Mouse (Mus musculus) gonadal fat pad, adult 2 months (tissue): ENCODE measurements at regions not wholly inside any gene's neighbourhood (a gene's known extent, or its start where the extent isn't known, plus 50 kb on each side); places are given as distances from the start of the nearest gene placed in this dataset.

ENCODE experiments used
- DNase-seq: peaks from one replicate; pipeline ENCODE4 v3.0.0-alpha.2; 2012; ENCODE audit warnings: low read depth

DNA sequence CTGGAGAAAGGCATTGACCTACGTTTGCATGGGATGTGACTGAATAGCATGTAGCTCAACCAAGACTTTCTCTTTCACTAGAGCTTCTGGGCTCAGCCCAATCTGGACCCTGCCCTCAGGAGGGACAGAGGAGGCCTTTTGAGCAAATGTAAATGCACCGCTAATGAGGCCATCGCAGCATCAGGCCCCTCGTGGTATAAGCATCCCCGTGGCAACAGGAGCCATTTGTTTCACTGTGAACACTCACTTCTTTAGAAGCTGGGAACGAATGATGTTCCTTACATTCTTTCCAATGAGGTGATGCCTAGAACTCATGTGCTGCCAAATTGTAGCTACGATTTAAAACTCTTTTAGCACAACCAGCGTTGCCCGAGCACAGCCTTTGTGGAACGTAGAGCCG, 279.0 kb upstream of the Gjb5 start:
- no peak for DNase-seq

DNA sequence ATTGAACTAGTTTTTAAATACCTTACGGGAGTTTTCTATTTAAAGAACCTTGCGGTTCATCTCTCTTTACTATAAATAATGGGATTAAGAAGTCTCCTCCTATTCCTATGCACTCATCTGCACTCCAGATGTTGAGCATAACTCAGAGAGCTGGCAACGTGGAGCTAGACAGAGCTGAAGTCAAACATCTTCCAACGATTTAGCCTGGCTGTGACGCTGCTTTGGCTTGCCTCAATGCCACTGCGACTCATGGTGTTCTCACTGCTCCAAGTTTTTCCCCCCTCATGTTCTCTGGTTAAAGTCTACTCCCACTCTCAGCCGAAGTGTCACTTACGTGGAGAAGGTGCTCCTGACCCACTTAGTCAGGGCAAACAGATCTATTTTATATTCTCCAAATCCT, 277.3 kb upstream of the Gjb5 start:
- no peak for DNase-seq

DNA sequence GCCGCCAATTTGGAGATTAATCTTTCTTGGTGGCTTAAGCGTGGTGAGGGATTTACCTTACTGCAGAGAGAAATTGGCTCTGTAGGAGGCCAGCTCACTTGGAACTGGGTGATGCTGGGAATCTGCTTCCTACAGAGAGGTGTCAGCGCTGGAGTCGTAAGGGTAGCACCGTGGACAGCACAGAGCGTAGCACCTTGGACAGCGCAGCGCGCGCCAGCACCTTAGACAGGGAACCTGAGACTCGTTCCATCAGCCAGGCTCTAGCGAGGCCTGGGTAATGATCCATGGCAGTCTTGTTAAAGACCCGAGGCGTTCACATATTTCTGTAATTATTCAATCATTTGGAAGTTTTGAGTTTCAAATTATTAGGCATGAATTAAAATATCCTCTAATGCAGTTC, 261.9 kb upstream of the Gjb5 start:
- DNase-seq = no peak

DNA sequence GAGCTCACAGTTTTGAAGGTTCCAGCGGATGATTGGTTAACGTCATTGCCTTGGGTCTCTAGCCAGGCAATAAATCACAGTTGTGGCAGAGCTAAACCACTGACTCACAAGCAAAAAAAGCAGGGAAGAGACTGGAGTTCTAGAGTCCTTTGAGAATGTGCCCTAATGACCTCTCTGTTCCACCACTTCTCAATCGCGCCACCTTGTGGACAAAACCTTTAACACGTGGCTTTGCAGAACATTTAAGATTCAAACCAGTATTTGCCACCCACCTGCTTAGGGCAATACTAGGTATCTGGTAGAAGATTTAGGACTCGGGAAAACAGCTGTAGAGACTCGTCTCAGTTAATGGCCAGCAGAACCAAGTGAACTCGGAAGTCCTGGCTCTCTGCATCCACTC, 254.8 kb upstream of the Gjb5 start:
- no peak for DNase-seq

DNA sequence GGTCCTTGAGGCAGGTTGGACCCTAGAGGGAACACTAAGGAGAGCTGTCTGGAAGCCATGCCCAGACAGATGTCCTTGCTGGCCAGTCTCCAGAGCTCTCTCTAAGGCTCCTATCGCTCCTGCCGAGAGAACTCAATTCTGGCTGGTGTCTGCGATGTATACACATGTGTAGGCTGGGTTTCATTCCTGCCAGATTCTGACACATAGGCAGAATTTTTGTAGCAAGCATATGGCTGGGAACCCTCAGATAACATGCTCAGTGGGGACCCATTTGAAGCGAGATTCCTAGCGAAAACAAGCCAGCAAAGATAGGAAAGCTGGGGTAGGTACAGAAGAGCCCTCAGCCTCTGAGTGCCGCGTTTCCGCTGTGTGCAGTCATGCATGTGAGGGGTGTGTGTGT, 242.9 kb upstream of the Gjb5 start:
- DNase-seq = no peak

DNA sequence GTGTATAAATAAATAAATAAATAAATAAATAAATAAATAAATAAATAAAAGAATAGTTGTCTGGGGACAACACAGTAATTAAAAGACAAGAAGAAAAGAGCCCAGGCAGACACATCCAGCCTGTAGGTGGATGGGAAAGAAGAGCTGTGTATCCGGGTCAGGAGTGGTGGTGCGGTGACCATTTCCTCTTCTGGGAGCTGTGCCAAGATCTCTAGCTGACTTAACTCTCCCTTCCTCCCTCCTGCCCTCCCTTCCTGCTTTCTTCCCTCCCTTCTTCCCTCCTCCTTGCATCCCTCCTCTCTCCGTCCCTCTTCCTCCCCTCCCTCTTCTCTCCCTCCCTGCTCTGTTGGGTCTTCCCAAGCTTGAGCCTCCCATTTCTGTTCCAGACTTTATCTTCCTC, 240.6 kb upstream of the Gjb5 start:
- DNase-seq = no peak

DNA sequence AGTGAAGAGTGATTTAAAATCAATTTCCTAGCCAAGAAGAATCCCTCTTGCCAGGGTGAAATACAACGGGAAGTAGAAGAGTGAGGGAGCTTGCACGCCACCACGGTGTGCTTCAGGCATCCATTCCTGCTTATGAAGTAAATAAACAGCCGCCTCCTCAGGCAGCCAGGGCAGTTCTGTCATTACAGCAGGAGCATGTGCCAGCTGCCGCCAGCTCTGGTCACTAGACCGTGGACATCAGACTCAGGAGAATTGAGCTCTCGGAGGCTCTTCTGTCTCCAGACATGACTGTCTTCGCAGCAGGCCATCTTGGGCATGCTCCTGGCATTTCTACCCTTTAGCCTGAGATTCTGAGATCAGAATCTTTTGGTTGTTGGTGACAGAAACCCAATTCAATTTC, 236.1 kb upstream of the Gjb5 start:
- no peak for DNase-seq

DNA sequence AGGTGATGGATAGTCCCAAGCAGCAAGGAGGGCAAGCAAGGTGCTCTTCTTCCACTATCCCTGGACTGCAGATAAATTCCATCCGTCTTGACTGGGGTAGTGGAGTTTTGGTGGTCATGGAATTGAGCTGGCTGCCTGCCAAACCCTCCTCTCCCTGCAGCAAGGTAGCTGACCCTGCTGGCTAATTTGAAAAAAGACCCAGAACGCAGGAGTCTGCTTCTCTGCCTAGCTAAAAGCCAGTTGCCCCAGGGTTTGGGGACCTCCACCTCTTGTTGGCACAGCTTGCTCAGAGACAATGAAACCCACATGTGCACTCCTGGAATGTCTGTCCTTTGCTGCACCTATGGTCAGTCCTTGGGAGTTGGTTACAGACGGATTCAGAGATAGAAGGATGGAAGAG, 233.6 kb upstream of the Gjb5 start:
- no peak for DNase-seq

DNA sequence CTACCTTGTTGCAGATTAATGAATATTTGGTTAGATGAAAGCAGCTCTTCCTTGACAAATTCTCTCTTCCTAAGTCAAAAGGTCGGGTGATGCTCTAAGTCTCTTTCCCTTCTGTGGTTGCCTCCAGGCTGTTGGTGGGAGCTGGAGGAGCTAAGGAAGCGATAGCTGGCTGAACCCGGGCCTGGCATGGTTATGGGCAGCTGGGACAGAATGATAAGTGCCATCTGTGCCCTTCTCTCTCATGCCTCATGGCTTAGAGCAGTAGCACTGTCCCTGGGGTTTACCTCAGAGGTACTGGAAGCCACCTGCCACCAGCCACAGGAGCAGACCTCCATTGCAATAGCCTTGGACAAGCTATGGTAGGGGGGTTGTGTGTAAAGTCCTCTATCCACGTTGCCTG, 228.8 kb upstream of the Gjb5 start:
- no peak for DNase-seq

DNA sequence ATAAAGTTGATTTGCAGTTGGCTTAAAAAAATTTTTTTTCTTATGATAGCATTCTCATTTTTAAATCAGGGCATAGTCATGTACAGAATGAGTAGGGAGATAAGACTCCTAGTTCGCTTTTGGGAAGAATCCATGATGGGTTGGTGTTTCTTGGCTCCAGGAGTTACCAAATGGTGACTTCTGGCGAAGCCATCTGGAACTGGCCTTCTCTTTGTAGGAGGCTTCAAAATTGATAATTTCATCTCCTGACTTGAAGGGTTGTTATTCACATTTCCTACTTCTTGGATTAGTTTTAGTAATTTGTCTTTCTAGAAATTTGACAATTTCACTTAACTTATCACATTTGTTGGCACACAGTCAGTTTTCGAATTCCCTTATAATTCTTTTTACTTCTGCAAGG, 218.5 kb upstream of the Gjb5 start:
- DNase-seq = no peak

DNA sequence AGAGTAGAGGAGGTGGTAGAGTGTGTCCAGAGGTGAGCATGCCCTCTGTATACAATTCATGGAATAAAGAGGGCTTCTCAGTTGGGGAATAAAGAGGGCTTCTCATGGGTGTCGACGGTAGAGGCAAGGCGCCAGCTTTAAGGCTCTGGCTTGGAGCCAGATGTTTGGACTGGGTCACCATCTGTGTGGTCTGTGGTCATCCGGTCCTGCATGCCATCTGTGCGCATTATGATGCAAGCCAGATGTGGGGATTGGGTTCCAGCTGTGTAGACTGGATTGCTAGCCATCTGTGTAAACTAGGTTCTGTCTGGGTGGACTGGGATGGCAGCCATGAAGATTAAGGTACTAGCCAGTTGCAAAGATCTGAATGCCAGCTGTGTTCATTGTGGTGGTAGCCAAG, 204.6 kb upstream of the Gjb5 start:
- no peak for DNase-seq

DNA sequence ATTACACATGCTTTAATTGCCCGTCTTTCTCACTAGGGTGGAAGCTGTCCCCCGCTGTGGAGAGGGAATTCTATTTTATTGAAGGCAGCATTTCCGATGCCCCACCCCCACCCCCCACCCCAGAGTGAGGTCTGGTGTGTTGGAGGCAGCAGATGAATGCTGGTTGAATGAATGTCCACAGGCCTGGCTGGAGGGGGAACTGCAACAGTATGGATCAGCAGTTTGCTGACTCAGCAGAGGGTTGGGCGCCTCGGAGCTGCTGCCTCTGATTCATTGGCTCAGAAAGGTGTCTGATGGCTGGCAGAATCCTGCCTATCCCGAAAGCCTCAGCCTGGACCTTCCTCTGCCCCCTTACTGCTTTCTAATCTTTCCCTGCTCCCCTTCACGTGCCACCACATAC, 200.6 kb upstream of the Gjb5 start:
- DNase-seq = no peak

DNA sequence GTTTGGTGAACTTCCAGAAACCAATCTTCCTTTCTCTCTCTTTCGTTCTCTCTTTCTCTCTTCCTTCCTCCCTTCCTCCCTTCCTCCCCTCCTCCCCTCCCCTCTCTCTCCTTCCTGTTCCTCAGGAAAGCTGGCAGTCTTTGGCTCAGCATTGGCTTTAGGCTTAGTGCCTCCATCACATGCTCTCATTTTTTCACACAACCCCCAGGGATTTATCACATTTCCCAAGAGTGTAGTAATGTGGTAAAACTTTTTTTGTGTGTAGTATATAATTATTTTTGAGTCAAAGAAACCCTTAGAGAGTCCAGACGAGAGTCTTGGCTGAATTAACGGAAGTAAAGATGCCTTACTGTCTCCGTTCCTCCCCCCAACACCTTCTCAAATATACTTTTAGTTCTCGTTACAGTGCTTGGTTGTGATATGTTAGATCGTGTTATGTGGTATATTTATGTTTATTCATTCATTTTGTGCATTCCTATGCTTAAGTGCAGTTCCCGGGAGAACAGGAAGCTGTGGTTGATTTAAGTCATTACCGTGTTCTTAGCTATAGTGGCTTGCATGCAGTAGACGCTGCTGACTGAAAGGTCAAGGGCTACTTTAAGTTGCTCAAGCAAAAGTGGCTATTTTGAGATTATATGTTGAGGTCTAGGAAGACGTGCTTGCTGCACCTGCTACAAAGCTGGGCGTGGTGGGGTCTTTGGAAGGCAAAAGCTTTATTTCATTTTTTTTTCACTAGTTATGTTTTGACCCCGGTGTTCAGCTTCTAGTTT, 194.7 kb upstream of the Gjb5 start:
- no peak for DNase-seq

DNA sequence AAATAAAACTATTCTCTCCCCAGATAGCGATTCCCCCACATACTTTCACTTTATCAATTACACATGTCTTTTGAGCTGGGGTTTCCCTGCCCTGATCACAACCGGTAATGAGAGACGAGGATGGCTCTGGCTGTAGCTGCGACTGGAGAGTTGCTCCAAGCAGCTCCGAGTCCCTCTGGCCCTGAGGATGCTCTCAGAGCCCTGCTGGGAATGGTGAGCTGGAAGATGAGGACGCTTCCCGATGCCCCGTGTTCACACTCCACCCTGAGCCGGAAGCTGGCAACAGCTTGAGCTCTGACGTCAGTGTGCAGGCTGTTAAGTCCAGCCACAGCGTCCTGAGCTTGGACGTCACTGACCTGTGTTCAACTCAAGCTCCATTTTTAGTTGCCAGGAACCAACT, 191.6 kb upstream of the Gjb5 start:
- DNase-seq = no peak

DNA sequence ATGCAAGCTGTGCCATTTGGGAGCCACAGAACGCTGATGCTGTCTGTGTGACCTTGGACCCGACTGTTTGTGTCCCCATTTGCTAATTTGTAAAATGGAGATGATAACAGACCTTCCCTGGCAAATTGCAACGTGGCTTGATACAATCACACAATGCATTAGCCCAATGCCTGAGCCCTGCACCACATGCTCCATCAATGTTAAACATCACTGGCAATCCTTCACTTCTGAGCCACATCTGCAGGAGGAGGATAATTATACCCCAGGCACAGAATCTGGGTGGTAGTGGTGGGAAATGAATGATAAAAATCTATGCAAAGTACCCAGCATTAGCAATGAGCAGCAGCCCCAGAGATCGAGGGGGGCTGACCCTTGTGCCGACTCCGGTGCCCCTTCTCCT, 191.0 kb upstream of the Gjb5 start:
- no peak for DNase-seq

DNA sequence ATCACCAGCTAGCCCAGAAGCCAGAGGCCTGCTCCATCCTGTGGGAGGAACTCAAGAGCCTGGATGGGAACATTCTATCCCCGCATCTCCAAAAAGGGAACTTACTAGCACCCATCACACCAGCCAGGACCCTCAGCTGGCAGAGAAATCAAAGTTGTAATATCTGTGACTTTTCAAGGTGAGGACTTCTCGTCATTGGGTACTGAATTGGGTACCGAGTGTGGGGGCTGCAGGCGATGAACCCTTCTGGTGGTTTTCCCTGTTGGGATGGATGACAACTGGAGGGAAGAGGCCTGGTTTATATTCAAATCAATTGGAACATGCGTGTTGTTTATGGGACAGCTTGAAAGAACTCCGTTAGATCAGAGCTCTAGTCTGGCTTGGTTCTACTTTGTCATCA, 187.1 kb upstream of the Gjb5 start:
- DNase-seq = no peak

DNA sequence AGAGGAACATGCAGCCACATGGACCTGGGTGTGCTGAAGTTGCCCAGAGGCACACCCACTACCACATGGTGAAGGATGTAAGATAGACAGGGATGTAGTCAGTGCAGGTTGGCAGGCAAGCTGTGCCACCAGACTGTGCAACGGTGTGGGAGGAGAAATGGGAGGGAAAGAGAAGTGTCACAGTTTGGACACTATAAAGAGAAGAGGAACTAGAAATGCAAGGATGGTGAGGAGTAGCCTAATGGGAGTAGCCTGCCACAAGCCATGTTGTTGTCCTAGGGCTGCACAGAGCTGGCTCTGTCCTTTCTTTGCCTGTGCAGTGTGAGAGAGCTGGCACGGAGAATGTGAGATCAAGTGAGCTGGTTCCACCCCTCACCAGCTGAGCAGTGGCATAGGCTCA, 185.3 kb upstream of the Gjb5 start:
- no peak for DNase-seq

DNA sequence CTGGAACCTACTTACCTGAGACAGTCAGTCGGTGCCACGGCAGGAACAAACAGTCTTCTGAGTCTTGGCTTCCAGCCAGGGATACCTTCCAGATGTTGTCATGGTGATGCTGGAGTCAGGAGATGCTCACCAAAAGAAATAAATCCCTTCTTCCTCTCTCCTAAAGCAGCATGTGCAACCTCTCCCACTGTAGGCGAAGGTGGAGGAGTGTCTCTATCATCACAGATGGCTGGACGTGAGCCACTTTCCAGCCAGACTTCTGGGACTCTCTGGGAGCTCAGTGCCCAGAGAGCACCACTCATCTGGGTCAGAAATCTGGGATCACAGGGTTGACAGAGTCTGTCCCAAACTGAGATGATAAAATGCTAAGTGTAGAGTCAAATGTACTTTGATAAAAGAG, 184.8 kb upstream of the Gjb5 start:
- no peak for DNase-seq

DNA sequence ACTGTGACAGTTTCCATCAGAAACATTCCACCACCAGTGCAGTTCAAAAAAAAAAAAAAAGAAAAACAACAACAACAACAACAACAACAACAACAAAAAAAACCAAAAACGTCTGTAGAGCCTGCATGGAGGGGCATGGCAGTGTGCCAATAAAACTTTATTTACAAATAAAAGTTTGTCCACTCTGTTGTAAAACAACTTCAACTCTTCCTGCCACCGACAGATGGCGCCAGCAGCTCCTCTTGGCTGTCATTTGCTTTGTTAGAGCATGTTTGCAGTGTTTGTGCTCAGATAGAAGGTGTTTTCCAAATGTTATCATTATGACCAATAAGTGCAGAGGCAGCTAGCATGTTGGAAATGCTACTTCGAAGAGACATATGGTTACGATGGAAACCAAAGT, 179.0 kb upstream of the Gjb5 start:
- DNase-seq = no peak

DNA sequence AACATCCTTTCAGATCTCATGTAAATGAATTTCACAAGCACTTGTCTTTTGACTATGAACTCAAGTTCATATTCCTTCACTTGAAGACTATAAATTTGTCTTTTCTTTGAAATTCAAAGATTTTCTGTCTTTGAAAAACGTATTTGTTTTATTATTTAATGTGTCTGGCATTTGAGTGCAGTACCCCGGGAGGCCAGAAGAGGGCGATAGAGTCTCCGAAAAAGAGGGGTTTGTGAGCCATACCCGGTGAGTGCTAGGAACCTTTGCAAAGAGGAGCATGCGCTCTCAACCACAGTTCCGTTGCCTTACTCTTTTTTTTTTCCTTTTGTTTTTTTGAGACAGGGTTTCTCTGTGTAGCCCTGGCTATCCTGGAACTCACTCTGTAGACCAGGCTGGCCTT, 177.6 kb upstream of the Gjb5 start:
- no peak for DNase-seq

DNA sequence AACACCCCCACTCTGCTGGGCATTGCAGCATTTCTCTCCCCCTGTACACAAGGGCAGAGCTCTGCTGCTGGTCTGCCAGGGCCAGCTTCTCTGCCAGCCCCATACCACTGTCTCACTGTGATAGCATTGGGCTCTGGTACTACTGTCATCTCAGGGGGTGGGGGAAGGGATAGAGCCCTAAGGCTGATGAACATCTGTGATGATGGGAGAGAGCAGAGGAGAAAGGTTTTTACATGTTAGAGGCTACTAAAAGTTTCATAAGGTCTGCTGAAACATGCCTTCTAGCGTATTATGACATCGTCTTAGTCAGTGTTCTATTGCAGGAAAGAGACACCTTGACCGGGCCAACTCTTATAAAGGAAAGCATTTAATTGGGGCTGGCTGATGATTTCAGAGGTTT, 176.4 kb upstream of the Gjb5 start:
- peak; percentile 85 for DNase-seq

DNA sequence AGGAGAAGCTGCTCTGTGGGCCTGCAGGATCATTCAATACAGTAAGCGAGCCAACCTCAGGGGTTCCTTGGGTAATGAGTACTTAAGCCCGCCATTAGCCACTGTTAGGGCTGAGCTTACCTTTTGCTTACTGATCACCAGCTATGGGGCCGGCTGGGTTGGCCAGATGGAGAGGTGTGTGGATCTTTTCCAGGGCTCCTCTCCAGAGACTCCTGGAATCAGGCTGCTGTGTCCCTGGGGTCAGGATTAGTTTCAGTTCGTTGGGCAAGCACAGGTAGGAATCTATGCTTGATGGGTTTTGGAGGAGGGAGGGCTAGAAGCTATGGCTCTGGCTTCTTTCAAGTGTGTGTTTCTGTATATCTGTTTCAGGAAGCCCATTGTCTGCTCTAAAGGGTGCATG, 175.7 kb upstream of the Gjb5 start:
- DNase-seq = peak; percentile 77

DNA sequence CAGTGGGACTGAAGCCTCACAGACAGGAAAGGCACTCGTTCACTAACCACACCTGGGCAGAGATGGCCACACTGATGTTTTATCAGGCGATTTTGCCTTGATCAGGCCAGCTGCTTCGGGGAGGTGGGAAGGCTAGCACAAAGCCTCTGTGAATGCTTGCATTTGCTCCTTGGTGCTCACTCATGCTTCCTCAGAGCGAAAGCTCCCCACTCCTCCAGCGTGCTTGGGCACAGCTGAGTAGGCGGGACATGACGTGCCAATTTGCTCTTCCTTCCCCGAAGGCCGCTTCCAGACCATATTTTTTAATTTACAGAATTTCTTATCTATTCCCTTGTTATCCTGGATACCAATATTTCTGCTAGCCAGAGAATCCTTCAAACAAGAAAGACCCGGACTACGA, 172.8 kb upstream of the Gjb5 start:
- DNase-seq = no peak

DNA sequence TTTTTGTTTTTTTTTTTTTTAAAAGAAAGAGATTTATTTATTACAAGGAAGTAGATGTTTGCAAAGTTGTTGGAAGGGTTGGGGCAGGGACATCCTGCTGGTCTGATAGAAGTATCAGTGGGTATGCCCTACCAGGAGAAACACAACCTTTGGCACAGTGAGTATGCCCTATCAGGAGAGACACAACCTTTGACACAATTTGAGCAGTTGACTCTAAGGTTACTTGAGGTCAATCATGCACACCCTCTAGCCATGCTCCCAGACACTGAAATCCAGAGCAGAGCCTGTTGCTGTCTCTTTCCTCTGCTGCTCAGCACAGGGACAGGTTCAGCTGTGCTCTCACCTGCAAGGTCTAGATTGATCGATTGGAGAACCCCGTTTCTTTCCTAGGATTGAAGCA, 164.2 kb upstream of the Gjb5 start:
- DNase-seq = no peak

DNA sequence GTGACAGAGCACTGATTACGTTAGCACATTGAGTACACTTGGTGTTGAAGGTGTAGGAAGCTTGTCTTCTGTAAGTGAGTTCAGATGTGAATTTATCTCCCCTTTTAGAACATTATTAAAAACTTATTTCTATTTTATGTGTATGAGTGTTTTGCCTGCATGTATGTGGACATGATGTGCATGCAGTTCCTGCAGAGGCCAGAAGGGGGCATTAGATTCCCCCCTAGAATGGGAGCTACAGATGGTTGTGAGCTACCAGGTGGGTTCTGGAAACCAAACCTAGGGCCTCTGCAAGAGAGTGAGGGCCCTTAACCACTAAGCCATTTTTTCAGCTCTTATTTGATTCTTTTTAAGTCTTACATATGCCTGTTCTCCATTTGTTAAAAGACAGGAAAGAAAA, 160.0 kb upstream of the Gjb5 start:
- DNase-seq = no peak
